Mouse (Mus musculus) midbrain, postnatal 0 days (tissue): Measurements from ENCODE around the gene Lyz1. TPM values are rescaled to one million over a fixed set of nuclear protein-coding genes. Genes with fewer than 3 reads are reported as not detected.
"Not testable (repeated sequence)": the region's sequence is repeated elsewhere in the genome, so short reads cannot be mapped to it uniquely, and the experiment has no call there.

Experiments
- ATAC-seq: fragments of 200-750 bp; cut with Nextera tagmentation; 2 replicates; pipeline ENCODE4 v1.8.0; 2017; ENCODE audit warnings: moderate number of reproducible peaks, mild to moderate bottlenecking, moderate TSS enrichment, moderate library complexity; ENCODE audit not compliant: low FRiP score
- DNase-seq: peaks from one replicate; pipeline ENCODE4 v3.0.0-alpha.2; 2015; ENCODE audit warnings: low spot score
- H3K27ac ChIP-seq: fragments of 300-500 bp; sonication (generic); 2 replicates; pipeline ENCODE4 v1.5.1; 2014; ENCODE audit warnings: low read depth, mild to moderate bottlenecking, low read length, mixed read lengths
- H3K27me3 ChIP-seq: fragments of 300-500 bp; sonication (generic); 2 replicates; pipeline ENCODE4 v1.6.1; 2014; ENCODE audit warnings: low read length, control low read depth, mixed read lengths; ENCODE audit not compliant: insufficient read depth
- H3K36me3 ChIP-seq: fragments of 300-500 bp; sonication (generic); 2 replicates; pipeline ENCODE4 v1.6.1; 2014; ENCODE audit warnings: low read length, control low read depth, mixed read lengths; ENCODE audit not compliant: insufficient read depth
- H3K4me1 ChIP-seq: fragments of 300-500 bp; sonication (generic); 2 replicates; pipeline ENCODE4 v1.6.1; 2014; ENCODE audit warnings: mild to moderate bottlenecking, control low read depth, antibody characterized with exemption, low read length, mixed read lengths; ENCODE audit not compliant: insufficient read depth
- H3K4me2 ChIP-seq: fragments of 300-500 bp; sonication (generic); 2 replicates; pipeline ENCODE4 v1.6.1; 2014; ENCODE audit warnings: low read depth, mild to moderate bottlenecking, low read length, mixed read lengths; ENCODE audit not compliant: poor library complexity, severe bottlenecking
- H3K4me3 ChIP-seq: fragments of 300-500 bp; sonication (generic); 2 replicates; pipeline ENCODE4 v1.5.1; 2014; ENCODE audit warnings: low read depth, mild to moderate bottlenecking, low read length, moderate library complexity
- H3K9ac ChIP-seq: fragments of 300-500 bp; sonication (generic); replicated peaks from 2 replicates; pipeline ENCODE4 v1.6.1; 2014; ENCODE audit warnings: mild to moderate bottlenecking, low read length, moderate library complexity, mixed read lengths; ENCODE audit not compliant: poor library complexity, severe bottlenecking
- H3K9me3 ChIP-seq: fragments of 300-500 bp; sonication (generic); 2 replicates; pipeline ENCODE4 v1.6.1; 2016; ENCODE audit warnings: low read length, control low read depth
- CTCF ChIP-seq: IDR thresholded peaks from 2 replicates; pipeline ENCODE4 v1.5.1; 2016; ENCODE audit warnings: antibody characterized with exemption, mild to moderate bottlenecking
- WGBS: fragments of 180-500 bp; shearing (Covaris S2); extraction: QIAGEN DNeasy Blood & Tissue Kit; methylation state at CpG from one replicate; pipeline ENCODE4 v1.1.7; 2014; 5-methylcytosine and 5-hydroxymethylcytosine counted together
- polyA plus RNA-seq: library from polyadenylated mRNA; unstranded; fragments of >200 nt; fragmentation: Nextera tagmentation; extraction: Ambion mirVana; gene quantifications from 2 replicates; pipeline ENCODE4 v1.2.1, GENCODE M21; 2015
- total RNA-seq: library from RNA; depleted of rRNA; stranded (reverse); fragments of >200 nt; gene quantifications from 2 replicates; pipeline ENCODE4 v1.2.3, GENCODE M21; 2014

The Lyz1 gene
- total and polyA plus RNA-seq, 2 experiments from 2014 or later = not detected

- H3K4me3 ChIP-seq = no peak overlapping the region
- DNase-seq (no peak), ATAC-seq (no peak)
- no peak overlapping the region for H3K4me2 ChIP-seq
- TF ChIP-seq CTCF = no peak
- WGBS = 95% methylated on average over 5 of the region's 5 CpGs
- no peaks in the 10 kb centered on the region for H3K36me3 ChIP-seq
- no peak overlapping the region for H3K9ac ChIP-seq
- H3K4me1 ChIP-seq = no peaks in the 10 kb centered on the region
- H3K27ac ChIP-seq = no peak overlapping the region
- no peaks in the 10 kb centered on the region for H3K27me3 ChIP-seq
- H3K9me3 ChIP-seq = no peaks in the 10 kb centered on the region
Observed at GRCm38 (mm10) chr10:117304371-117304770, 11.7 kb upstream of the Lyz1 start.

- 98% methylated on average over 1 of the region's 1 CpGs for WGBS
- no peak for DNase-seq
- no peak overlapping the region for H3K4me3 ChIP-seq
- no peak overlapping the region for H3K9ac ChIP-seq
- no peaks in the 10 kb centered on the region for H3K9me3 ChIP-seq
- ATAC-seq = no peak
- no peaks in the 10 kb centered on the region for H3K36me3 ChIP-seq
- no peaks in the 10 kb centered on the region for H3K4me1 ChIP-seq
- no peak overlapping the region for H3K27ac ChIP-seq
- H3K4me2 ChIP-seq = no peak overlapping the region
- H3K27me3 ChIP-seq = no peaks in the 10 kb centered on the region
- TF ChIP-seq CTCF = no peak
Observed at GRCm38 (mm10) chr10:117301688-117302087, 9.0 kb upstream of the Lyz1 start.

DNA sequence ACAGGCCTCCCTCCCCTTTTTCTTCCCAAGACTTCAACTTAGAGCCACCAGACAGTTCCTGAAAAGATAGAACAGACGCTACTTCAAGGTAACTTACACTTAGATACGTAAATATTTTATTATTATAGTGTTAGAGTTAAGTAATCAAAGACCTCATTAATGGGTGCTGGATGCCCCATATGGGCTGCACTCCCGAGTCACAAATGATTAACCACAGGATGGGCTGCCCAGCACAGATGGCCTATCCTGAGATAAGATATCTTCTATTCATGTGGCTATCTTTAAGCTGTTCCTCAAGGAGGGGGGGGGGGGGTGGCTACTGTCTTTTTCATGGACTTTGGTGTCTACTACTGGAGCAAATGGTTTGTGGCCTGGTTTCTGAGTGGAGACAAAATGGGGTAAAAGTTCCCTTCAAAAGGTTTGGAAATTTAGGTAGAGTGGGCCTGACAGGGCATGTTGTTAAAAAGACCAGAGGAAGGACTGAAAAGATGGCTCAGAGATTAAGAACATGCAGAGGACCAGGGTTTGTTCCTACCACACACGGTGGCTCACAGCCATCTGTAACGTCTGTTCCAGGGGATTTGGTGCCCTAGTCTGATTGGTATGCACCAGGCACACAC is 7.3 kb upstream of the Lyz1 start:
- no peak overlapping the region for H3K4me3 ChIP-seq
- no peaks in the 10 kb centered on the region for H3K36me3 ChIP-seq
- no peak overlapping the region for H3K4me2 ChIP-seq
- H3K9me3 ChIP-seq = no peaks in the 10 kb centered on the region
- TF ChIP-seq CTCF = no peak
- DNase-seq (no peak), ATAC-seq (no peak)
- no peak overlapping the region for H3K9ac ChIP-seq
- no peaks in the 10 kb centered on the region for H3K27me3 ChIP-seq
- no peak overlapping the region for H3K27ac ChIP-seq
- H3K4me1 ChIP-seq = no peaks in the 10 kb centered on the region
- WGBS = 85% methylated on average over 5 of the region's 5 CpGs

DNA sequence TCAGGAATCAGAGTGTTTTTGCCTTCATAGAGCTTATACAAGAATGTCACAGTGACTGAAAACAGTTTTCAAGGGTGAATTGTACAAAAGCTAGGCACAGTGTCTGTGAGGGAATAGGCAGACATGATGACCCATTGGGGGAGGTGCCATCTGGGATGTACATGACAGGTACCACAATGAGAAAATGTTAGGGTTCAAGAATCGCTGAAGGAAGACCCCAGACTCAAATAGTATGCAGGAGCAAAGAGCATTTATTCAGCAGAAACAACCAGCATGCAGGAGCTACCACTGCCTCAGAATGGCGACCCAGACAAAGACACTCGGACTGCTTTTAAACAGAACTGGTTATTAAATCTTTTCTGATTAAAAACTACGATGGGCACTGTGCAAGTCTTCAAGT is 6.4 kb upstream of the Lyz1 start:
- Histone ChIP-seq H3K27ac (no peak overlapping the region), H3K9me3 (no peaks in the 10 kb centered on the region), H3K27me3 (no peaks in the 10 kb centered on the region), H3K9ac (no peak overlapping the region), H3K4me2 (no peak overlapping the region), H3K36me3 (no peaks in the 10 kb centered on the region), H3K4me1 (no peaks in the 10 kb centered on the region), H3K4me3 (no peak overlapping the region)
- ATAC-seq (no peak), DNase-seq (no peak)
- no peak for TF ChIP-seq CTCF
- 87% methylated on average over 4 of the region's 4 CpGs for WGBS

GRCm38 (mm10) chr10:117298336-117298735 is 5.7 kb upstream of the Lyz1 start:
- no peak for TF ChIP-seq CTCF
- no peak for DNase-seq
- Histone ChIP-seq H3K4me1 (no peaks in the 10 kb centered on the region), H3K27ac (no peak overlapping the region), H3K27me3 (no peaks in the 10 kb centered on the region), H3K9me3 (no peaks in the 10 kb centered on the region), H3K36me3 (no peaks in the 10 kb centered on the region), H3K4me2 (no peak overlapping the region), H3K9ac (no peak overlapping the region), H3K4me3 (no peak overlapping the region)
- ATAC-seq = no peak
- 86% methylated on average over 6 of the region's 6 CpGs for WGBS

GRCm38 (mm10) chr10:117290936-117291335 is 1.7 kb downstream of the Lyz1 start:
- H3K36me3 ChIP-seq, H3K9me3 ChIP-seq, H3K27ac ChIP-seq, H3K27me3 ChIP-seq, H3K4me1 ChIP-seq, ATAC-seq, H3K4me2 ChIP-seq, H3K4me3 ChIP-seq, H3K9ac ChIP-seq, DNase-seq: not testable (repeated sequence)
- 92% methylated on average over 6 of the region's 6 CpGs for WGBS
